Mouse (Mus musculus): ENCODE measurements at regions not wholly inside any gene's neighbourhood (a gene's known extent, or its start where the extent isn't known, plus 50 kb on each side); places are given as distances from the start of the nearest gene placed in this dataset.

- peak overlapping the region; percentile 30; the same call in 1 of the 2 replicates for H3K27ac ChIP-seq (ENCODE audit: low read depth, low read length)
- H3K9me3 ChIP-seq (ENCODE audit: control insufficient read depth, low read length): no peaks in the 10 kb centered on the region
- H3K36me3 ChIP-seq (ENCODE audit: control insufficient read depth, insufficient read depth, low read length): no peaks in the 10 kb centered on the region
- DNase-seq (ENCODE audit: low spot score) (peak; percentile 42), ATAC-seq (ENCODE audit: insufficient read depth, low FRiP score, low TSS enrichment) (no peak)
- 8% methylated on average over 18 of the region's 18 CpGs for WGBS
- H3K4me1 ChIP-seq (ENCODE audit: control insufficient read depth, insufficient read depth, low read length): peaks cover 2% of the 10 kb centered on the region; the same call in 1 of the 2 replicates
- H3K4me2 ChIP-seq (ENCODE audit: low read depth): peak overlapping the region; percentile 7
- H3K4me3 ChIP-seq (ENCODE audit: low read depth, low read length): no peak overlapping the region
- H3K27me3 ChIP-seq (ENCODE audit: control insufficient read depth, insufficient read depth, low read length): no peaks in the 10 kb centered on the region
- H3K9ac ChIP-seq (ENCODE audit: low read length): no peak overlapping the region; the same call in 1 of the 2 replicates
Observed at GRCm38 (mm10) chr2:45184704-45185620, 67.8 kb upstream of the Zeb2 start.

- DNase-seq (ENCODE audit: low spot score) (no peak), ATAC-seq (ENCODE audit: insufficient read depth, low FRiP score, low TSS enrichment) (no peak)
- WGBS: 27% methylated on average over 6 of the region's 6 CpGs
Observed at GRCm38 (mm10) chr2:45184149-45184548, 67.0 kb upstream of the Zeb2 start.

GRCm38 (mm10) chr2:45182876-45183275, 65.7 kb upstream of the Zeb2 start:
- no peak overlapping the region for H3K27ac ChIP-seq (ENCODE audit: low read depth, low read length)
- no peak overlapping the region for H3K4me2 ChIP-seq (ENCODE audit: low read depth)
- no peaks in the 10 kb centered on the region for H3K36me3 ChIP-seq (ENCODE audit: control insufficient read depth, insufficient read depth, low read length)
- WGBS: 68% methylated on average over 1 of the region's 1 CpGs
- DNase-seq (ENCODE audit: low spot score): no peak
- no peak overlapping the region for H3K4me3 ChIP-seq (ENCODE audit: low read depth, low read length)
- ATAC-seq (ENCODE audit: insufficient read depth, low FRiP score, low TSS enrichment): no peak
- no peaks in the 10 kb centered on the region for H3K9me3 ChIP-seq (ENCODE audit: control insufficient read depth, low read length)
- H3K4me1 ChIP-seq (ENCODE audit: control insufficient read depth, insufficient read depth, low read length): peaks cover 2% of the 10 kb centered on the region; the same call in 1 of the 2 replicates
- H3K27me3 ChIP-seq (ENCODE audit: control insufficient read depth, insufficient read depth, low read length): no peaks in the 10 kb centered on the region
- H3K9ac ChIP-seq (ENCODE audit: low read length): no peak overlapping the region

More at GRCm38 (mm10) chr2:45184149-45184548, 67.0 kb upstream of the Zeb2 start:
- no peak overlapping the region for H3K4me2 ChIP-seq (ENCODE audit: low read depth)
- no peak overlapping the region for H3K4me3 ChIP-seq (ENCODE audit: low read depth, low read length)
- H3K4me1 ChIP-seq (ENCODE audit: control insufficient read depth, insufficient read depth, low read length): peaks cover 2% of the 10 kb centered on the region; the same call in 1 of the 2 replicates
- H3K9ac ChIP-seq (ENCODE audit: low read length): no peak overlapping the region
- H3K9me3 ChIP-seq (ENCODE audit: control insufficient read depth, low read length): no peaks in the 10 kb centered on the region
- H3K36me3 ChIP-seq (ENCODE audit: control insufficient read depth, insufficient read depth, low read length): no peaks in the 10 kb centered on the region
- no peak overlapping the region for H3K27ac ChIP-seq (ENCODE audit: low read depth, low read length)
- no peaks in the 10 kb centered on the region for H3K27me3 ChIP-seq (ENCODE audit: control insufficient read depth, insufficient read depth, low read length)

- no peak overlapping the region for H3K4me2 ChIP-seq (ENCODE audit: low read depth)
- H3K27ac ChIP-seq (ENCODE audit: low read depth, low read length): no peak overlapping the region
- 66% methylated on average over 7 of the region's 7 CpGs for WGBS
- H3K27me3 ChIP-seq (ENCODE audit: control insufficient read depth, insufficient read depth, low read length): no peaks in the 10 kb centered on the region
- ATAC-seq (ENCODE audit: insufficient read depth, low FRiP score, low TSS enrichment): no peak
- no peaks in the 10 kb centered on the region for H3K9me3 ChIP-seq (ENCODE audit: control insufficient read depth, low read length)
- H3K9ac ChIP-seq (ENCODE audit: low read length): no peak overlapping the region
- H3K4me1 ChIP-seq (ENCODE audit: control insufficient read depth, insufficient read depth, low read length): peaks cover 2% of the 10 kb centered on the region; the same call in 1 of the 2 replicates
- no peak overlapping the region for H3K4me3 ChIP-seq (ENCODE audit: low read depth, low read length)
- DNase-seq (ENCODE audit: low spot score): no peak
- H3K36me3 ChIP-seq (ENCODE audit: control insufficient read depth, insufficient read depth, low read length): no peaks in the 10 kb centered on the region
Observed at GRCm38 (mm10) chr2:45181552-45181951, 64.4 kb upstream of the Zeb2 start.

- Histone ChIP-seq H3K27me3 (ENCODE audit: control insufficient read depth, insufficient read depth, low read length) (no peaks in the 10 kb centered on the region), H3K4me1 (ENCODE audit: control insufficient read depth, insufficient read depth, low read length) (no peaks in the 10 kb centered on the region), H3K9ac (ENCODE audit: low read length) (no peak overlapping the region), H3K36me3 (ENCODE audit: control insufficient read depth, insufficient read depth, low read length) (no peaks in the 10 kb centered on the region), H3K27ac (ENCODE audit: low read depth, low read length) (no peak overlapping the region), H3K9me3 (ENCODE audit: control insufficient read depth, low read length) (no peaks in the 10 kb centered on the region), H3K4me2 (ENCODE audit: low read depth) (no peak overlapping the region), H3K4me3 (ENCODE audit: low read depth, low read length) (no peak overlapping the region)
- ATAC-seq (ENCODE audit: insufficient read depth, low FRiP score, low TSS enrichment) (no peak), DNase-seq (ENCODE audit: low spot score) (no peak)
- WGBS: 93% methylated on average over 1 of the region's 1 CpGs
Observed at GRCm38 (mm10) chr2:45178849-45179453, 61.8 kb upstream of the Zeb2 start.

DNA sequence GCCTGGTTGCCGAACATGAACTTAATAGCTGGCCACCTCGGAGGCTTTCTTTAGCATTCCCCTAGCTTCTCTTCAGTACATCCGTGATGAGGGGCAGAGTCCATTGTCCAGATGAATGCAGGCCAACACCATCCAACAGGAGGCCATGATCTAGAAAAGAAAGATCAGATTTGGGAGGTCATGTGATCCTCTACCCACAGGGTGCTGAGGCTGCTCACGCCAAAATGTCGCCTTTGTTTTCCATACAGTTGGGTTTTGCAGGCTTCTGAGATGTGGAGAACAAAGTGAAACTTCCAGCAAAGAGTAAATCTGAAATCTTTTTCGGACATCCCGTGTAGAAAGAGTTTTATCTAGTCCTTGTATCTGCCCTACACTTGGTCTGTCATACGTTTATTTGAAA, 55.2 kb upstream of the Zeb2 start:
- no peak for ATAC-seq (ENCODE audit: insufficient read depth, low FRiP score, low TSS enrichment)
- no peak for DNase-seq (ENCODE audit: low spot score)

GRCm38 (mm10) chr2:45171520-45172173, 54.5 kb upstream of the Zeb2 start:
- Histone ChIP-seq H3K9me3 (ENCODE audit: control insufficient read depth, low read length) (no peaks in the 10 kb centered on the region), H3K4me1 (ENCODE audit: control insufficient read depth, insufficient read depth, low read length) (peaks cover 5% of the 10 kb centered on the region; the same call in 1 of the 2 replicates), H3K27ac (ENCODE audit: low read depth, low read length) (no peak overlapping the region), H3K4me2 (ENCODE audit: low read depth) (no peak overlapping the region), H3K27me3 (ENCODE audit: control insufficient read depth, insufficient read depth, low read length) (no peaks in the 10 kb centered on the region), H3K4me3 (ENCODE audit: low read depth, low read length) (no peak overlapping the region), H3K36me3 (ENCODE audit: control insufficient read depth, insufficient read depth, low read length) (no peaks in the 10 kb centered on the region), H3K9ac (ENCODE audit: low read length) (no peak overlapping the region)
- no peak for ATAC-seq (ENCODE audit: insufficient read depth, low FRiP score, low TSS enrichment)
- 76% methylated on average over 12 of the region's 12 CpGs for WGBS
- DNase-seq (ENCODE audit: low spot score): no peak

More for the DNA sequence above, 55.2 kb upstream of the Zeb2 start:
- Histone ChIP-seq H3K9ac (ENCODE audit: low read length) (no peak overlapping the region), H3K4me2 (ENCODE audit: low read depth) (no peak overlapping the region), H3K4me3 (ENCODE audit: low read depth, low read length) (no peak overlapping the region), H3K36me3 (ENCODE audit: control insufficient read depth, insufficient read depth, low read length) (no peaks in the 10 kb centered on the region), H3K9me3 (ENCODE audit: control insufficient read depth, low read length) (no peaks in the 10 kb centered on the region), H3K27ac (ENCODE audit: low read depth, low read length) (no peak overlapping the region), H3K27me3 (ENCODE audit: control insufficient read depth, insufficient read depth, low read length) (no peaks in the 10 kb centered on the region), H3K4me1 (ENCODE audit: control insufficient read depth, insufficient read depth, low read length) (peaks cover 5% of the 10 kb centered on the region; the same call in 1 of the 2 replicates)
- 87% methylated on average over 8 of the region's 8 CpGs for WGBS

DNA sequence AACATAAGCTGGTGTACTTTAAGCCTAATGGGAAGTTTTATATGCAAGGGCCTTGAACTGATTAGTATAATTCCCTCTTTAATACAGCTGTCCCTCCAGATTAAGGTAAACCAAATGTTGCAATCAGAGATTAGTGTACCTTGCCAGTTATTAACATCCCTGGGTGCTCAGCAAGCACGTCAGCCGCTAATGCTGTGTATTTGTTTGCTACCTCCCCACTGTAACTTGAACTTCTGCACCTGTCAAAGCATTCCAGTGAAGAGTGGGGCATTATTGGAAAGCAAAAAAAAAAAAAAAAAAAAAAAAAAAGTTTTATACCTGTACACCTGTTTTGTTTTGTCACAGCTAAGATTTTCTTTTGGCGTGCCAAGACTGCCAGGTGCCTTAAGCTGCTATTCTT, 53.1 kb upstream of the Zeb2 start:
- H3K27ac ChIP-seq (ENCODE audit: low read depth, low read length): no peak overlapping the region
- no peaks in the 10 kb centered on the region for H3K36me3 ChIP-seq (ENCODE audit: control insufficient read depth, insufficient read depth, low read length)
- 78% methylated on average over 3 of the region's 3 CpGs for WGBS
- H3K4me1 ChIP-seq (ENCODE audit: control insufficient read depth, insufficient read depth, low read length): peaks cover 5% of the 10 kb centered on the region; the same call in 1 of the 2 replicates
- H3K27me3 ChIP-seq (ENCODE audit: control insufficient read depth, insufficient read depth, low read length): no peaks in the 10 kb centered on the region
- DNase-seq (ENCODE audit: low spot score) (no peak), ATAC-seq (ENCODE audit: insufficient read depth, low FRiP score, low TSS enrichment) (no peak)
- H3K4me3 ChIP-seq (ENCODE audit: low read depth, low read length): no peak overlapping the region
- H3K4me2 ChIP-seq (ENCODE audit: low read depth): no peak overlapping the region
- H3K9ac ChIP-seq (ENCODE audit: low read length): no peak overlapping the region
- H3K9me3 ChIP-seq (ENCODE audit: control insufficient read depth, low read length): no peaks in the 10 kb centered on the region
